Mouse (Mus musculus) left cerebral cortex, adult 8-10 months (tissue): ENCODE measurements at regions not wholly inside any gene's neighbourhood (a gene's known extent, or its start where the extent isn't known, plus 50 kb on each side); places are given as distances from the start of the nearest gene placed in this dataset.

Experiments used
- DNase-seq, 2 experiments: peaks; one replicate each; pipeline ENCODE4 v3.0.0; 2022; ENCODE audit warnings: low spot score in 2 of 2

GRCm38 (mm10) chr11:52703391-52703790 is 61.0 kb upstream of the Fstl4 start:
- no peak for DNase-seq
